Comparison of ENCODE assay signal across 8 mouse cellular contexts in the genomic region with DNA sequence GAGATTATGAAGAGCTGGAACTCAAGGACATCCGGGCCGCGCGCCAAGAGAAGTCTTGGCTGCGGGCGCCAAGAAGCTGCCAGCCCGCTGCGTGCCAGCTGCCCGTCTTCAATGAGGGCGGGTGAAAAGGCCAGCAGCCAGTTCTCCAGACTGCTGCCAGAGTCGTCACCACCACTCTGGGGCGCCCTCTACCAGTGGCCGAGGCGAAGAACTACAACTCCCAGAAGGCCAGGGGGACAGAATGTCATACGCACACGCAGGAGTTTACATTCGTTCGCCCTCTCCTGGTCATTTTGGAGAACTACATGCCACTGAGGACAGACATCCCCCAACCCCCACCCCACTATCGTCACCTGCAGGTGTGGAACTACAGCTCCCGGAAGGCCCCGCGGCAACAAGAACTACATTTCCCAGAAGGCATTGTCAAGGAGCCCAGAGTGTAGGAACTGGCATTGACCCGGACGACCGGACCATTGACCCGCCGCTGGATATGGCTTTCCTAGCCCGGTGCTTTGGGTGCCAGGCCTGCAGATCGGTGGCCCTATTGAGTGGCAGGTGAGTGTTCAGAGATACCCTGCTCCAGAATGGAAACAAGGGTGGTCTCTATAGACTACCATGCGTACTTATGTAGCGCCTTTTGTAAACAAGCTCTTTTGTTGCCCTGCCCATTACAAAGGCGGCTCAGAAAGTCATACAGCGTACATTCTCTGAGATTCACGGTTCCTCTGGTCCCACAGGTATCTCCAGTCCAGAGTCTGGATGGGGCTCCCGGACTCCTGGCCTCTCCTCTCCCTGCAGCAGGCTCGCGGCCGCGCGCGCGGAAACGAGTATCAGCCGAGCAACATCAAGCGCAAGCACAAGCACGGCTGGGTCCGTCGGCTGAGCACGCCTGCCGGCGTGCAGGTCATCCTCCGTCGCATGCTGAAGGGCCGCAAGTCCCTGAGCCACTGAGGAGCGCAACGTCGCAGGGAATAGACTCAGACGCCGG. TPM values are rescaled to one million over a fixed set of nuclear protein-coding genes. Genes with fewer than 3 reads are reported as not detected.
DNase-seq lines count a peak whose midpoint lies in the region; ATAC-seq lines count a peak whose summit lies in the region.

A gene (plus strand): TSS at position 447 of the 988 bp plus-strand sequence.

- peak; percentile 99 for DNase-seq in adipocyte (ENCODE audit: low spot score)
- peak; percentile 99 for DNase-seq in embryo, embryonic 10 days (ENCODE audit: low spot score)
- peak; percentile 94 for DNase-seq in gastrocnemius, postnatal 10 days
- DNase-seq in induced T-regulatory cell, adult 2 months (ENCODE audit: low read depth), result peak; percentile 100
- peak; percentile 100 for DNase-seq in left cerebral cortex, adult 9 months (ENCODE audit: low spot score in 2 of 2)
- peak; percentile 96 for DNase-seq in right cerebral cortex, postnatal 14 days
- DNase-seq in urinary bladder, postnatal 36 days (ENCODE audit: low spot score in 2 of 2), result peak; percentile 97 to 98

- ATAC-seq in megakaryocyte progenitor cell, adult 5-6 weeks (replicated peaks; ENCODE audit: poor library complexity), result peak; percentile 74

RNA-seq across cellular contexts. Expression of the gene that starts here (rescaled TPM):
- 10 to 100 TPM; 34.7 to 39.7 TPM for total RNA-seq in gastrocnemius, postnatal 10 days (2021)
- 60.0 and 66.1 TPM in 2 replicates for total RNA-seq in megakaryocyte progenitor cell, adult 5-6 weeks (2015)
- 50.2 and 53.6 TPM in 2 replicates for total RNA-seq in megakaryocyte progenitor cell, adult 5-6 weeks (2017)

Comparison
In these comparisons a context has a peak if more than half of its experiments do, and no peak if none do; other contexts are left out.
1. Peak in every context shown above with its lines: DNase-seq and ATAC-seq.